Mouse (Mus musculus): Measurements from ENCODE around the gene Gng3. TPM values are rescaled to one million over a fixed set of nuclear protein-coding genes. Genes with fewer than 3 reads are reported as not detected.
"Not testable (repeated sequence)": the region's sequence is repeated elsewhere in the genome, so short reads cannot be mapped to it uniquely, and the experiment has no call there.

Gene Gng3
- polyA plus RNA-seq, 1 experiment from 2014 or later: 198 TPM

- H3K4me2 ChIP-seq: peak overlapping the region; percentile 96; the same call in 1 of the 2 replicates
- peak overlapping the region; percentile 98; the same call in 1 of the 2 replicates for H3K4me3 ChIP-seq
- H3K27me3 ChIP-seq; H3K27ac ChIP-seq; H3K9ac ChIP-seq; H3K9me3 ChIP-seq (replicated peaks); ATAC-seq: not testable (repeated sequence)
- H3K4me1 ChIP-seq: peaks cover 13% of the 10 kb centered on the region
- peaks cover 24% of the 10 kb centered on the region for H3K36me3 ChIP-seq (ENCODE audit: poor library complexity, severe bottlenecking)
- 64% methylated on average over 3 of the region's 3 CpGs for WGBS
These were observed 31.4 kb upstream of the Gng3 start for GRCm38 (mm10) chr19:8870381-8870780.

- no peak overlapping the region for H3K4me3 ChIP-seq
- 84% methylated on average over 6 of the region's 6 CpGs for WGBS
- no peaks in the 10 kb centered on the region for H3K4me1 ChIP-seq
- H3K9me3 ChIP-seq (replicated peaks): no peaks in the 10 kb centered on the region
- no peak overlapping the region for H3K9ac ChIP-seq
- no peak overlapping the region for H3K27ac ChIP-seq
- no peak overlapping the region for H3K4me2 ChIP-seq
- H3K27me3 ChIP-seq: no peaks in the 10 kb centered on the region
- no peaks in the 10 kb centered on the region for H3K36me3 ChIP-seq (ENCODE audit: poor library complexity, severe bottlenecking)
- no peak for ATAC-seq
These were observed 25.3 kb upstream of the Gng3 start for GRCm38 (mm10) chr19:8864265-8864664.

GRCm38 (mm10) chr19:8859018-8859417 is 20.0 kb upstream of the Gng3 start:
- Histone ChIP-seq H3K4me3 (no peak overlapping the region), H3K4me2 (no peak overlapping the region), H3K9ac (no peak overlapping the region), H3K27me3 (no peaks in the 10 kb centered on the region), H3K9me3 (replicated peaks) (no peaks in the 10 kb centered on the region), H3K27ac (no peak overlapping the region), H3K36me3 (ENCODE audit: poor library complexity, severe bottlenecking) (no peaks in the 10 kb centered on the region), H3K4me1 (no peaks in the 10 kb centered on the region)
- WGBS: 10% methylated on average over 1 of the region's 1 CpGs
- ATAC-seq: no peak

- Histone ChIP-seq H3K9ac (no peak overlapping the region), H3K4me1 (no peaks in the 10 kb centered on the region), H3K27me3 (no peaks in the 10 kb centered on the region), H3K36me3 (ENCODE audit: poor library complexity, severe bottlenecking) (no peaks in the 10 kb centered on the region), H3K4me2 (no peak overlapping the region), H3K27ac (no peak overlapping the region), H3K9me3 (replicated peaks) (no peaks in the 10 kb centered on the region), H3K4me3 (no peak overlapping the region)
- WGBS: 42% methylated on average over 4 of the region's 4 CpGs
- ATAC-seq: no peak
These were observed 18.7 kb upstream of the Gng3 start for GRCm38 (mm10) chr19:8857689-8858088.

- H3K4me3 ChIP-seq: no peak overlapping the region
- H3K4me2 ChIP-seq: no peak overlapping the region
- 0 out of 2 replicates have a peak, but pooled peaks cover 3% of the 10 kb centered on the region for H3K4me1 ChIP-seq
- no peak for ATAC-seq
- H3K9ac ChIP-seq: no peak overlapping the region
- 87% methylated on average over 3 of the region's 3 CpGs for WGBS
- no peak overlapping the region for H3K27ac ChIP-seq
- no peaks in the 10 kb centered on the region for H3K9me3 ChIP-seq (replicated peaks)
- H3K36me3 ChIP-seq (ENCODE audit: poor library complexity, severe bottlenecking): peaks cover 9% of the 10 kb centered on the region
- no peaks in the 10 kb centered on the region for H3K27me3 ChIP-seq
These were observed 14.1 kb upstream of the Gng3 start for GRCm38 (mm10) chr19:8853117-8853516.

- H3K9me3 ChIP-seq (replicated peaks): no peaks in the 10 kb centered on the region
- WGBS: 67% methylated on average over 10 of the region's 10 CpGs
- H3K4me1 ChIP-seq: 0 out of 2 replicates have a peak, but pooled peaks cover 3% of the 10 kb centered on the region
- no peak overlapping the region for H3K27ac ChIP-seq
- H3K27me3 ChIP-seq: no peaks in the 10 kb centered on the region
- no peak overlapping the region for H3K9ac ChIP-seq
- no peak for ATAC-seq
- no peak overlapping the region for H3K4me2 ChIP-seq
- H3K36me3 ChIP-seq (ENCODE audit: poor library complexity, severe bottlenecking): peaks cover 16% of the 10 kb centered on the region
- no peak overlapping the region for H3K4me3 ChIP-seq
These were observed 13.4 kb upstream of the Gng3 start for GRCm38 (mm10) chr19:8852236-8852928.

- Histone ChIP-seq H3K4me3 (no peak overlapping the region), H3K9ac (no peak overlapping the region), H3K27me3 (no peaks in the 10 kb centered on the region), H3K36me3 (ENCODE audit: poor library complexity, severe bottlenecking) (peaks cover 24% of the 10 kb centered on the region), H3K27ac (no peak overlapping the region), H3K4me1 (0 out of 2 replicates have a peak, but pooled peaks cover 3% of the 10 kb centered on the region), H3K4me2 (no peak overlapping the region), H3K9me3 (replicated peaks) (no peaks in the 10 kb centered on the region)
- no peak for ATAC-seq
- 47% methylated on average over 7 of the region's 7 CpGs for WGBS
These were observed 12.6 kb upstream of the Gng3 start for GRCm38 (mm10) chr19:8851639-8852038.

GRCm38 (mm10) chr19:8850402-8850901 is 11.5 kb upstream of the Gng3 start, which contains the start of gene Lrrn4cl:
Lrrn4cl (plus strand) TSS chr19:8850768.
- no peak for ATAC-seq
- Histone ChIP-seq H3K27ac (no peak within 1 kb of the TSS), H3K4me2 (no peak within 1 kb of the TSS), H3K36me3 (ENCODE audit: poor library complexity, severe bottlenecking) (peaks cover 35% of the 10 kb centered on the region), H3K4me3 (no peak within 1 kb of the TSS), H3K9ac (peak within 1 kb of the TSS; percentile 8; the same call in 1 of the 2 replicates), H3K9me3 (replicated peaks) (no peaks in the 10 kb centered on the region), H3K4me1 (0 out of 2 replicates have a peak, but pooled peaks cover 3% of the 10 kb centered on the region), H3K27me3 (no peaks in the 10 kb centered on the region)
- 36% methylated on average over 7 of the region's 7 CpGs for WGBS

- ATAC-seq: no peak
- Histone ChIP-seq H3K4me1 (0 out of 2 replicates have a peak, but pooled peaks cover 3% of the 10 kb centered on the region), H3K9ac (no peak overlapping the region), H3K36me3 (ENCODE audit: poor library complexity, severe bottlenecking) (peaks cover 40% of the 10 kb centered on the region), H3K4me3 (no peak overlapping the region), H3K27me3 (no peaks in the 10 kb centered on the region), H3K4me2 (no peak overlapping the region), H3K9me3 (replicated peaks) (no peaks in the 10 kb centered on the region), H3K27ac (no peak overlapping the region)
- 70% methylated on average over 5 of the region's 5 CpGs for WGBS
These were observed 9.4 kb upstream of the Gng3 start for GRCm38 (mm10) chr19:8848356-8848755.

- Histone ChIP-seq H3K4me2 (no peak overlapping the region), H3K27me3 (no peaks in the 10 kb centered on the region), H3K9me3 (replicated peaks) (no peaks in the 10 kb centered on the region), H3K9ac (no peak overlapping the region), H3K36me3 (ENCODE audit: poor library complexity, severe bottlenecking) (peaks cover 50% of the 10 kb centered on the region), H3K27ac (no peak overlapping the region), H3K4me3 (no peak overlapping the region), H3K4me1 (peaks cover 17% of the 10 kb centered on the region)
- 69% methylated on average over 5 of the region's 5 CpGs for WGBS
- no peak for ATAC-seq
These were observed 5.6 kb upstream of the Gng3 start for GRCm38 (mm10) chr19:8844371-8845129.

GRCm38 (mm10) chr19:8842961-8843360 is 4.0 kb upstream of the Gng3 start:
- Histone ChIP-seq H3K4me2 (no peak overlapping the region), H3K27me3 (no peaks in the 10 kb centered on the region), H3K9me3 (replicated peaks) (no peaks in the 10 kb centered on the region), H3K9ac (peak overlapping the region; percentile 46; the same call in 1 of the 2 replicates), H3K36me3 (ENCODE audit: poor library complexity, severe bottlenecking) (peaks cover 40% of the 10 kb centered on the region), H3K4me3 (no peak overlapping the region), H3K27ac (no peak overlapping the region), H3K4me1 (peaks cover 27% of the 10 kb centered on the region)
- WGBS: 83% methylated on average over 6 of the region's 6 CpGs
- ATAC-seq: no peak

- peak overlapping the region; percentile 83 for H3K4me2 ChIP-seq
- no peak for ATAC-seq
- H3K4me3 ChIP-seq: peak overlapping the region; percentile 65
- 87% methylated on average over 7 of the region's 7 CpGs for WGBS
- peak overlapping the region; percentile 90 for H3K9ac ChIP-seq
- no peaks in the 10 kb centered on the region for H3K27me3 ChIP-seq
- H3K4me1 ChIP-seq: peaks cover 27% of the 10 kb centered on the region
- H3K27ac ChIP-seq: no peak overlapping the region; the same call in 1 of the 2 replicates
- H3K9me3 ChIP-seq (replicated peaks): no peaks in the 10 kb centered on the region
- peaks cover 24% of the 10 kb centered on the region for H3K36me3 ChIP-seq (ENCODE audit: poor library complexity, severe bottlenecking)
These were observed 2.0 kb upstream of the Gng3 start for GRCm38 (mm10) chr19:8841012-8841411.
